Mouse (Mus musculus) liver, embryonic 13.5 days (tissue): ENCODE measurements at regions not wholly inside any gene's neighbourhood (a gene's known extent, or its start where the extent isn't known, plus 50 kb on each side); places are given as distances from the start of the nearest gene placed in this dataset.

Experiments used
- ATAC-seq: fragments of 200-750 bp; cut with Nextera tagmentation; 2 replicates; pipeline ENCODE4 v1.8.0; 2017; ENCODE audit warnings: low read depth, mild to moderate bottlenecking, moderate number of reproducible peaks, moderate library complexity
- DNase-seq: peaks from one replicate; pipeline ENCODE4 v3.0.0; 2022
- H3K27ac ChIP-seq: fragments of 300-500 bp; sonication (generic); 2 replicates; pipeline ENCODE4 v1.5.1; 2015; ENCODE audit warnings: moderate library complexity, mild to moderate bottlenecking, inconsistent platforms
- H3K27me3 ChIP-seq: fragments of 300-500 bp; sonication (generic); 2 replicates; pipeline ENCODE4 v1.6.1; 2015; ENCODE audit warnings: mild to moderate bottlenecking, inconsistent platforms
- H3K36me3 ChIP-seq: fragments of 300-500 bp; sonication (generic); 2 replicates; pipeline ENCODE4 v1.6.1; 2015; ENCODE audit warnings: mild to moderate bottlenecking, inconsistent platforms
- H3K4me1 ChIP-seq: fragments of 300-500 bp; sonication (generic); replicated peaks from 2 replicates; pipeline ENCODE4 v1.6.1; 2015; ENCODE audit warnings: inconsistent platforms
- H3K4me2 ChIP-seq: fragments of 300-500 bp; sonication (generic); 2 replicates; pipeline ENCODE4 v1.6.1; 2015; ENCODE audit warnings: inconsistent platforms, mild to moderate bottlenecking, moderate library complexity
- H3K4me3 ChIP-seq: fragments of 300-500 bp; sonication (generic); replicated peaks from 2 replicates; pipeline ENCODE4 v1.5.1; 2015; ENCODE audit warnings: mild to moderate bottlenecking, inconsistent platforms
- H3K9ac ChIP-seq: fragments of 300-500 bp; sonication (generic); 2 replicates; pipeline ENCODE4 v1.6.1; 2015; ENCODE audit warnings: mild to moderate bottlenecking, inconsistent platforms
- H3K9me3 ChIP-seq: fragments of 300-500 bp; sonication (generic); replicated peaks from 2 replicates; pipeline ENCODE4 v1.6.1; 2016; ENCODE audit warnings: inconsistent platforms
- WGBS: fragments of 180-500 bp; shearing (Covaris S2); methylation state at CpG from one replicate; pipeline ENCODE4 v1.1.7; 2015; ENCODE audit not compliant: insufficient replicate concordance; 5-methylcytosine and 5-hydroxymethylcytosine counted together

DNA sequence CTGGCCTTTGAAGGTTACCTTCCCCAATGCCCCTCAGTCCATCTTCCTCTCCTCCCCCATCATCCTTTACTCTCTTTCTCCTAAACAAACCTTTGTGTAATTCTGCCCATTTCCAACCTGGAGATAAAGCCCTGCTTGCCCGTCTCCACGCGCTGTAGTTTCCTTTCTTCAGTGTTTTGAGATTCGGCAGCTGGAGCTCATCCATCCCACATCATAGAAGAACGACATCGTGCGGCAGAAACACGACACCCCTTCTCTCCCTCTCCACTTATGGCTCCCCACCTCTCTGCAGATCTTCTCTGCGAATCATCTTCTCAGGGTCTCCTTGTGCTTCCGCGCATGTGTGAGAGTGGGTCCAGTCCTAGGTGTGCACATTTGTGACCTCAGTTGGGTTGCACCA, 77.4 kb upstream of the Nfe2l3 start:
- Histone ChIP-seq H3K27me3 (no peaks in the 10 kb centered on the region; the same call in 1 of the 2 replicates), H3K9ac (no peak overlapping the region), H3K36me3 (no peaks in the 10 kb centered on the region), H3K4me2 (no peak overlapping the region), H3K27ac (no peak overlapping the region), H3K4me3 (no peak overlapping the region), H3K4me1 (no peaks in the 10 kb centered on the region), H3K9me3 (no peaks in the 10 kb centered on the region)
- ATAC-seq (no peak), DNase-seq (no peak)
- 73% methylated on average over 11 of the region's 11 CpGs for WGBS

- H3K9ac ChIP-seq: no peak overlapping the region
- 37% methylated on average over 12 of the region's 12 CpGs for WGBS
- DNase-seq (no peak), ATAC-seq (no peak)
- H3K27me3 ChIP-seq: peaks cover 16% of the 10 kb centered on the region; the same call in 1 of the 2 replicates
- H3K4me3 ChIP-seq: no peak overlapping the region
- peaks cover 4% of the 10 kb centered on the region; the same call in 1 of the 2 replicates for H3K4me1 ChIP-seq
- no peak overlapping the region for H3K27ac ChIP-seq
- H3K9me3 ChIP-seq: no peaks in the 10 kb centered on the region
- no peaks in the 10 kb centered on the region for H3K36me3 ChIP-seq
- H3K4me2 ChIP-seq: no peak overlapping the region
Observed at GRCm38 (mm10) chr6:51361611-51362180, 70.8 kb upstream of the Nfe2l3 start.

DNA sequence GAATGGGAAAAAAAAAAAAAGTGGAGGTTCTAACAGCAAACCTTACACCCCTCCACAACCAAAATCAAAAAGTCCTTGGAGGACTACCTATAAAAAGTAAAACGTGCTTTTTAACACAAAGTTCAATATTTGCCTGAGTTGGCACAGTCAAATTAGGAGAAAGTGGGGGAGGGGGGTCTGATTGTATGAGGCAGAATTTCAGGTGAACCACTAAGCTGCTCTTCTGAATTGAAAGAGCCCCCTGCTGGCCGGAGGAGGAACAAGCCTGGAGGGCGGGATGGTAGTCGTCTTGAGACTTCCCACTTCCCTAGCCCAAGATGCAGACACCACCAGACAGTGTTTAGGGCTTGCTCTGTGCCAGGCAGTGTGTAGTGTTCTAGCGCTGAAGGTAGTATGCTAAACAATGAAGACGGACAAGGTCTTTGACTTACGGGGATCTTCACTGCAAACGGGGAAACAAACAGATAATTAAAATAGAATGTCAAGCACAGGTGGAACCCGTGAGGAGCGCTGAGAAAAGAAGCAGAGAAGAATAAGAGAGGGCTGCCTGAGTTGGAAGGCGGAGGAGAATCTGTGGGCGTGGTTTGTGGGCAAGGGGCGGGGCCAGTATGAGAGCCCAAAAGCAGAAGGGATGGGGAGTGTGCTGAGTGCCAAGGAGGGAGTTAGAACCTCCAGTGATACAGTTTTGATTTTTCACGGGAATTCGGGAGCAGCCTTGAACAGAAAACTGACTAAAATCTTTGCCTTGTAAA, 69.8 kb upstream of the Nfe2l3 start:
- no peaks in the 10 kb centered on the region for H3K36me3 ChIP-seq
- peaks cover 16% of the 10 kb centered on the region; the same call in 1 of the 2 replicates for H3K27me3 ChIP-seq
- 4% methylated on average over 15 of the region's 15 CpGs for WGBS
- peak overlapping the region; percentile 47 for H3K4me2 ChIP-seq
- peak overlapping the region; percentile 28 for H3K4me3 ChIP-seq
- no peaks in the 10 kb centered on the region for H3K9me3 ChIP-seq
- DNase-seq (peak; percentile 50), ATAC-seq (peak; percentile 55; the same call in 1 of the 2 replicates)
- H3K27ac ChIP-seq: no peak overlapping the region
- no peak overlapping the region for H3K9ac ChIP-seq
- H3K4me1 ChIP-seq: peaks cover 4% of the 10 kb centered on the region; the same call in 1 of the 2 replicates

DNA sequence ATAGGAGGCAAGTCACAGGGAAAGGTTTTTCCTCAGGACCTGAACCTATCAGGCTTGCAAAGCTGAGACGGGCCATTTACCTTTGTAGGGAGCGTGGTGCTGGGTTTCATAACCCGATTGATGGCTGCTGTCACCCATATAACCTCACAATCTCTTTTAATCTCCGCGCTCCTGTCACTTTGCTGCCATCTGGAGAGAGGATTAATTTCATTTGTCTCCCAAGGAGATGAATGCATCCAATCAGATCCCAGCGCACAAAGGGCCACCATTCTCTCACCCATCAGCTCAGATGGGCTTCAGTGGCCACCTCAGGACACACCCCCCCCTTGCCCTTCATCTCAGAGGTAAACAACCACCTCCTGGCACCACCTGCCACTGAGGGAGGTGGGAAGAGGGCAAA, 67.7 kb upstream of the Nfe2l3 start:
- no peak overlapping the region for H3K9ac ChIP-seq
- H3K36me3 ChIP-seq: no peaks in the 10 kb centered on the region
- DNase-seq (no peak), ATAC-seq (no peak)
- H3K27me3 ChIP-seq: 0 out of 2 replicates have a peak, but pooled peaks cover 16% of the 10 kb centered on the region
- no peak overlapping the region for H3K4me2 ChIP-seq
- 62% methylated on average over 6 of the region's 6 CpGs for WGBS
- H3K27ac ChIP-seq: no peak overlapping the region
- no peak overlapping the region for H3K4me3 ChIP-seq
- H3K9me3 ChIP-seq: no peaks in the 10 kb centered on the region
- H3K4me1 ChIP-seq: peaks cover 4% of the 10 kb centered on the region; the same call in 1 of the 2 replicates

DNA sequence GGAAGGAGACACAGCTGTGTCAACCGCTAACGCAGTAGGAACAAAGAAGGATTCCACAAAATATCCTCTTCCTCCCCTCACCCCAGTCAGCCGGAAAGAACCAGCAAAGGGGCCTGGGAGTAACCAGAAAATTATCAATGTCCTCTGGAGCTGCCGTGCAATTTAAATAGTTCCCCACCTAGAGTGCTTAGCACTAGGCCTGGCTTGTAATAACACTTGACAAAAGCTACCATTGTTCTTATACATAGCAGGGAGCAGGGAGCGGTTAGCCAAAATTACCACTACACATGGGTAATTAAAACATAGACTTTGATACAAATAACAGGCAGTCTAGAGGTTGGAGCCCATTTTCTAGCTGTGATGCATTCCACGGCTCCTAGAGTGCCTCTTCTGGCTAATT, 62.7 kb upstream of the Nfe2l3 start:
- ATAC-seq (no peak), DNase-seq (no peak)
- 64% methylated on average over 6 of the region's 6 CpGs for WGBS
- Histone ChIP-seq H3K4me3 (no peak overlapping the region), H3K4me2 (no peak overlapping the region), H3K36me3 (no peaks in the 10 kb centered on the region), H3K4me1 (no peaks in the 10 kb centered on the region), H3K9ac (no peak overlapping the region), H3K27me3 (0 out of 2 replicates have a peak, but pooled peaks cover 4% of the 10 kb centered on the region), H3K27ac (no peak overlapping the region), H3K9me3 (no peaks in the 10 kb centered on the region)

- H3K36me3 ChIP-seq: no peaks in the 10 kb centered on the region
- WGBS: 58% methylated on average over 7 of the region's 7 CpGs
- no peak for ATAC-seq
- H3K4me1 ChIP-seq: no peaks in the 10 kb centered on the region
- H3K4me2 ChIP-seq: no peak overlapping the region
- H3K4me3 ChIP-seq: no peak overlapping the region
- no peak for DNase-seq
- no peak overlapping the region for H3K9ac ChIP-seq
- H3K27me3 ChIP-seq: no peaks in the 10 kb centered on the region
- H3K9me3 ChIP-seq: no peaks in the 10 kb centered on the region
- no peak overlapping the region for H3K27ac ChIP-seq
Observed at GRCm38 (mm10) chr6:51372357-51372756, 60.1 kb upstream of the Nfe2l3 start.

GRCm38 (mm10) chr6:51378436-51378835, 54.0 kb upstream of the Nfe2l3 start:
- DNase-seq (no peak), ATAC-seq (no peak)
- H3K4me1 ChIP-seq: peaks cover 10% of the 10 kb centered on the region
- 65% methylated on average over 3 of the region's 3 CpGs for WGBS
- H3K9ac ChIP-seq: no peak overlapping the region
- H3K9me3 ChIP-seq: no peaks in the 10 kb centered on the region
- no peak overlapping the region for H3K27ac ChIP-seq
- H3K27me3 ChIP-seq: peaks cover 22% of the 10 kb centered on the region
- no peak overlapping the region for H3K4me3 ChIP-seq
- no peaks in the 10 kb centered on the region for H3K36me3 ChIP-seq
- no peak overlapping the region for H3K4me2 ChIP-seq

DNA sequence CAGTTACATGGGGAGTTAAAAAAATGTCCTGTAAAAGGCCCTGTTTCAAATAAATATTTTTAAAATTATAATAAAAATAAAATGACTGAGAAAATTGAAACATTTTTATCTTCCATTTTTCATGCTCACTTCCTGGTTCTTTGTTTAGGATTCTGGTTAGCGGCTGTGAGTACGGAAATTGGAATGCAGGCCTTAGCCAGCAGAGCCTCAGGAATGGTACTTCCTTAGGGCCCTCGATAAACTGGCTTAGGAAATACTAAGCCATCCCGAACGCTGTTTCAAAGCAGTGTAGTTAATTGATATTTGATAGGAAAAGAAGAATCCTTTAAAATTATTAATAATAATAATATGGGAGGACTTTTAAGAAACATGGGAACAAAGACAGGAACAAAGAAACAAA, 53.4 kb upstream of the Nfe2l3 start:
- no peaks in the 10 kb centered on the region for H3K9me3 ChIP-seq
- peak overlapping the region; percentile 56; the same call in 1 of the 2 replicates for H3K4me3 ChIP-seq
- DNase-seq (no peak), ATAC-seq (no peak)
- H3K27ac ChIP-seq: no peak overlapping the region
- H3K36me3 ChIP-seq: no peaks in the 10 kb centered on the region
- H3K27me3 ChIP-seq: peaks cover 22% of the 10 kb centered on the region
- peak overlapping the region; percentile 61 for H3K9ac ChIP-seq
- peak overlapping the region; percentile 74 for H3K4me2 ChIP-seq
- peaks cover 10% of the 10 kb centered on the region for H3K4me1 ChIP-seq
- 31% methylated on average over 5 of the region's 5 CpGs for WGBS

DNA sequence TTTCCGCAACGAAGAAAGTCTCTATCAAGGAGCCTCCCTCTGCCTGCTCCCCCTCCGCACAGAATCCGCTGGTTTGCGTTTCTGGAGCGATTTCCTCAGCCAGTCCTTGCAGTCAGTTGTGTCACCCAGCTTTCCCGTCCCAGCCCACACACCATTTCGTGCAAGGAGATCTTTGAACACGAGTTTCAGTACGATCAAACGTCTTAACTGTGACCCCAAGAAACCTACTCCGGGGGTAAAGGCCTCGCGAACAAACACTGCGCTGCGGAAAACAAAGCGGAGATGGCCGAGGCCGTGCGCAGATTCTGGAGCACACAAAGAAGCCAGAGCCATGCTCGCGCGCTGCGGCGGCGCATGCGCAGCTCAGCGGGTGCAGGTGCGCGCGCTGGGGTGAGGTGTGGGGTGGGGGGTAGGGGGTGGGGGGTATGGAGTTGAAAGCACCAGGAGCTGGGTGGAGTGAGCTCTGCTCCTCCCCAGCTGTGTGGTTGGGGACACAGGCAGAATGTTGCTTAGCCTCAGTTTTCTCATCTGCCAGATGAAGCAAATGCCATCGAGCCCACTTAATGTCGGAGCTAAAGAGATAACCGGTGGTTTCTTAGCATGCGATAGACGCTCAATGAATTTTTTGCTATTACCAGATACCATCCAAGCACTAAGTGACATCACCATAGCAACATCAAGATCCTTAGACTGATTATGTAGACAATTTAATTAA, 52.8 kb upstream of the Nfe2l3 start:
- peak; percentile 11 for DNase-seq
- peaks cover 10% of the 10 kb centered on the region for H3K4me1 ChIP-seq
- H3K27ac ChIP-seq: no peak overlapping the region; the same call in 1 of the 2 replicates
- no peaks in the 10 kb centered on the region for H3K36me3 ChIP-seq
- H3K9ac ChIP-seq: peak overlapping the region; percentile 61
- 2% methylated on average over 36 of the region's 36 CpGs for WGBS
- H3K4me3 ChIP-seq: peak overlapping the region; percentile 56
- no peaks in the 10 kb centered on the region for H3K9me3 ChIP-seq
- peaks cover 22% of the 10 kb centered on the region for H3K27me3 ChIP-seq
- H3K4me2 ChIP-seq: peak overlapping the region; percentile 74
- ATAC-seq: peak; percentile 51

DNA sequence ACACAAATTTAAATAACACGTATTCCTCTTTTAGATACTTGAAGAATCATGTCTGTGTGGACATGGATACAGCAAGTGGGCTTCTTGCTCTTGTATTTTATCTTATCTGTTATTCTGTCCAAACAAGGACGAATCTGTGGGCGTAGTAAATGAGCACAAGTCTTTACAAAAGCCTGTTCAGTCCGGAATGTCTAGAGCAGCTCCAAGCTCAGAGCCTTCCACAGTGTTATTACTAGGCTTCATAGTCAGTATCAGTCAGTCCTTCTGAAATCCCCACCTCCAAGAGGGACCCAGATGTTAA, 52.2 kb upstream of the Nfe2l3 start:
- Histone ChIP-seq H3K9ac (no peak overlapping the region), H3K4me1 (peaks cover 10% of the 10 kb centered on the region), H3K9me3 (no peaks in the 10 kb centered on the region), H3K27me3 (peaks cover 22% of the 10 kb centered on the region), H3K4me2 (peak overlapping the region; percentile 74; the same call in 1 of the 2 replicates), H3K27ac (no peak overlapping the region), H3K4me3 (no peak overlapping the region), H3K36me3 (no peaks in the 10 kb centered on the region)
- ATAC-seq (no peak), DNase-seq (no peak)
- 55% methylated on average over 4 of the region's 4 CpGs for WGBS

- Histone ChIP-seq H3K4me1 (peaks cover 10% of the 10 kb centered on the region), H3K4me2 (no peak overlapping the region), H3K27ac (no peak overlapping the region), H3K36me3 (no peaks in the 10 kb centered on the region), H3K9ac (no peak overlapping the region), H3K27me3 (peaks cover 22% of the 10 kb centered on the region), H3K4me3 (no peak overlapping the region), H3K9me3 (no peaks in the 10 kb centered on the region)
- DNase-seq (no peak), ATAC-seq (no peak)
- WGBS: 27% methylated on average over 9 of the region's 9 CpGs
Observed at GRCm38 (mm10) chr6:51381465-51381864, 51.0 kb upstream of the Nfe2l3 start.
